Mouse (Mus musculus): Measurements from ENCODE around the gene Agtpbp1. TPM values are rescaled to one million over a fixed set of nuclear protein-coding genes. Genes with fewer than 3 reads are reported as not detected.

The Agtpbp1 gene
- total and polyA plus RNA-seq, 3 experiments: 24.2 to 117 (median 33.7) TPM

- TF ChIP-seq ETS1 (IDR thresholded peaks at IDR 0.05; ENCODE audit: low read depth, low read length): no peak
Observed at GRCm38 (mm10) chr13:59456203-59456602, 128.8 kb downstream of the Agtpbp1 start.

GRCm38 (mm10) chr13:59454001-59454785 is 130.8 kb downstream of the Agtpbp1 start:
- Histone ChIP-seq H3K4me3 (ENCODE audit: control insufficient read depth in 1 of 2, insufficient read depth in 1 of 2, low read depth in 2 of 2, low read length in 2 of 2) (no peak overlapping the region), H3K36me3 (ENCODE audit: control insufficient read depth in 1 of 2, insufficient read depth in 2 of 2, low read length in 2 of 2) (no peaks in the 10 kb centered on the region; a peak in 1 of 4 replicates), H3K27ac (ENCODE audit: control insufficient read depth, low read depth, low read length) (no peak overlapping the region), H3K9ac (ENCODE audit: control insufficient read depth, low read depth, low read length, poor library complexity, severe bottlenecking) (no peak overlapping the region), H3K9me3 (replicated peaks; ENCODE audit: insufficient read depth, low read length) (no peaks in the 10 kb centered on the region), H3K4me1 (ENCODE audit: control insufficient read depth in 1 of 2, insufficient read depth in 2 of 2, low read length in 2 of 2) (no peaks in the 10 kb centered on the region), H3K79me2 (ENCODE audit: control insufficient read depth, insufficient read depth, low read length, poor library complexity) (no peaks in the 10 kb centered on the region), H3K27me3 (ENCODE audit: control insufficient read depth in 1 of 2, insufficient read depth in 2 of 2, low read length in 2 of 2) (no peaks in the 10 kb centered on the region)
- TF ChIP-seq GATA1 (IDR thresholded peaks at IDR 0.05; ENCODE audit: low read depth, low read length) (no peak), KAT2A (conservative IDR thresholded peaks at IDR 0.05; ENCODE audit: low read depth, low read length) (no peak), TBP (IDR thresholded peaks at IDR 0.05; ENCODE audit: low read depth, low read length) (no peak), TAL1 (IDR thresholded peaks at IDR 0.05; ENCODE audit: low read length) (no peak), POLR2AphosphoS2 (IDR thresholded peaks at IDR 0.05; ENCODE audit: low read length) (no peak), E2F4 (IDR thresholded peaks at IDR 0.05; ENCODE audit: borderline replicate concordance, low read depth, low read length) (no peak), MAX (IDR thresholded peaks at IDR 0.05; ENCODE audit: low read length) (no peak), CHD2 (IDR thresholded peaks at IDR 0.05; ENCODE audit: low read length) (no peak), EP300 (IDR thresholded peaks at IDR 0.05; ENCODE audit: low read depth in 1 of 2, low read length in 2 of 2) (no peak), MEF2A (IDR thresholded peaks at IDR 0.05; ENCODE audit: extremely low read depth, insufficient replicate concordance, low read depth, low read length, poor library complexity, severe bottlenecking) (no peak), RAD21 (IDR thresholded peaks at IDR 0.05; ENCODE audit: low read depth, low read length) (no peak), GABPA (IDR thresholded peaks at IDR 0.05; ENCODE audit: low read depth, low read length) (no peak), CHD1 (IDR thresholded peaks at IDR 0.05; ENCODE audit: low read depth, low read length) (no peak), MYC (IDR thresholded peaks at IDR 0.05; ENCODE audit: low read depth, low read length) (no peak), UBTF (IDR thresholded peaks at IDR 0.05; ENCODE audit: borderline replicate concordance, insufficient read depth, low read depth, low read length) (no peak), MAFK (IDR thresholded peaks at IDR 0.05; ENCODE audit: borderline replicate concordance, low read depth, low read length) (no peak), ETS1 (IDR thresholded peaks at IDR 0.05; ENCODE audit: low read depth, low read length) (no peak), ELF1 (IDR thresholded peaks at IDR 0.05; ENCODE audit: low read depth, low read length) (no peak), SIN3A (IDR thresholded peaks at IDR 0.05; ENCODE audit: low read length) (no peak)
- DNase-seq (ENCODE audit: low read depth, low spot score): no peak

More at GRCm38 (mm10) chr13:59456203-59456602, 128.8 kb downstream of the Agtpbp1 start:
- Histone ChIP-seq H3K9me3 (replicated peaks; ENCODE audit: insufficient read depth, low read length) (no peaks in the 10 kb centered on the region), H3K9ac (ENCODE audit: control insufficient read depth, low read depth, low read length, poor library complexity, severe bottlenecking) (no peak overlapping the region), H3K4me1 (ENCODE audit: control insufficient read depth in 1 of 2, insufficient read depth in 2 of 2, low read length in 2 of 2) (no peaks in the 10 kb centered on the region), H3K4me3 (ENCODE audit: control insufficient read depth in 1 of 2, insufficient read depth in 1 of 2, low read depth in 2 of 2, low read length in 2 of 2) (no peak overlapping the region), H3K27me3 (ENCODE audit: control insufficient read depth in 1 of 2, insufficient read depth in 2 of 2, low read length in 2 of 2) (no peaks in the 10 kb centered on the region), H3K27ac (ENCODE audit: control insufficient read depth, low read depth, low read length) (no peak overlapping the region), H3K36me3 (ENCODE audit: control insufficient read depth in 1 of 2, insufficient read depth in 2 of 2, low read length in 2 of 2) (no peaks in the 10 kb centered on the region; a peak in 2 of 4 replicates), H3K79me2 (ENCODE audit: control insufficient read depth, insufficient read depth, low read length, poor library complexity) (no peaks in the 10 kb centered on the region)
- DNase-seq (ENCODE audit: low read depth, low spot score): no peak
